Mouse (Mus musculus): ENCODE results near the gene Slc7a8. TPM values are rescaled to one million over a fixed set of nuclear protein-coding genes. Genes with fewer than 3 reads are reported as not detected.

Gene Slc7a8
- total RNA-seq, 2 experiments from 2014 or later = 21.4 to 23.6 TPM

- H3K27ac ChIP-seq = peak overlapping the region; percentile 87
- DNase-seq = peak; percentile 92
- H3K4me3 ChIP-seq = peak overlapping the region; percentile 36; the same call in 1 of the 2 replicates
- no peak for TF ChIP-seq CTCF (IDR thresholded peaks at IDR 0.05)
- intact Hi-C loops (cut with DNase I) = loop anchor here (2.0 kb wide), 1 partner anchor 33 kb away; the partner anchor contains the start of gene Slc7a8
These were observed 33.5 kb downstream of the Slc7a8 start for GRCm38 (mm10) chr14:54747942-54748917.

GRCm38 (mm10) chr14:54746038-54746437 lies 35.7 kb downstream of the Slc7a8 start:
- peak; percentile 17 for DNase-seq
- TF ChIP-seq CTCF (IDR thresholded peaks at IDR 0.05) = no peak
- intact Hi-C loops (cut with DNase I) = no loop called here
- H3K4me3 ChIP-seq = no peak overlapping the region
- peak overlapping the region; percentile 93 for H3K27ac ChIP-seq

GRCm38 (mm10) chr14:54744473-54744872 lies 37.3 kb downstream of the Slc7a8 start:
- intact Hi-C loops (cut with DNase I) = no loop called here
- Histone ChIP-seq H3K27ac (peak overlapping the region; percentile 93), H3K4me3 (no peak overlapping the region)
- TF ChIP-seq CTCF (IDR thresholded peaks at IDR 0.05) = no peak
- DNase-seq = no peak

GRCm38 (mm10) chr14:54742375-54742774 lies 39.4 kb downstream of the Slc7a8 start:
- intact Hi-C loops (cut with DNase I) = loop anchor here (2.0 kb wide), 1 partner anchor 22 kb away; no protein-coding TSS in a partner anchor
- peak; percentile 89 for DNase-seq
- Histone ChIP-seq H3K4me3 (no peak overlapping the region), H3K27ac (peak overlapping the region; percentile 93)
- TF ChIP-seq CTCF (IDR thresholded peaks at IDR 0.05) = no peak

GRCm38 (mm10) chr14:54741721-54742120 lies 40.0 kb downstream of the Slc7a8 start:
- no peak for TF ChIP-seq CTCF (IDR thresholded peaks at IDR 0.05)

DNA sequence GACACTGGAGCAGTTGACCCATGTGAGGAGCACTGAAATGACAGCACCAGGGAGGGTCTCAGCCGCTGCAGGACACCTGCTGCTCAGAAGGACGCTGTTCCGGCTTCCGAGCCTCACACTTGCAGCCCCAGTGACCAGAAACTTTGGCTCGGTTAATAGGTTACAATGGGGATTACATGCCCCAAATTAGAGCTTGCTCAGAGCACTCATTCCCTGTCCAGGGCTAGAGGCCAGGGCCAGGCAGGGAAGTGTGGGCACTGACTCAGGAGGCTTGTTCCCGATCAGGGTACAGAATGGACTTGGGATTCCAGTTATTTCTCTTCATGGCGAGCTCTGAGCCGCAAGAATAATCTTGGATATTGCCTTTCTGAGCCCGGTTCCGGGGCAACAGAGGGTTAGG lies 44.1 kb downstream of the Slc7a8 start:
- H3K4me3 ChIP-seq = peak overlapping the region; percentile 7; the same call in 1 of the 2 replicates
- peak; percentile 52 for DNase-seq
- intact Hi-C loops (cut with DNase I) = no loop called here
- no peak for TF ChIP-seq CTCF (IDR thresholded peaks at IDR 0.05)
- H3K27ac ChIP-seq = peak overlapping the region; percentile 61

More at GRCm38 (mm10) chr14:54741721-54742120, 40.0 kb downstream of the Slc7a8 start:
- DNase-seq = no peak
- intact Hi-C loops (cut with DNase I) = loop anchor here (2.0 kb wide), 1 partner anchor 21 kb away; no protein-coding TSS in a partner anchor
- peak overlapping the region; percentile 93 for H3K27ac ChIP-seq
- H3K4me3 ChIP-seq = no peak overlapping the region

GRCm38 (mm10) chr14:54736555-54737552 lies 44.9 kb downstream of the Slc7a8 start:
- TF ChIP-seq CTCF (IDR thresholded peaks at IDR 0.05) = no peak
- peak overlapping the region; percentile 61 for H3K27ac ChIP-seq
- peak overlapping the region; percentile 7; the same call in 1 of the 2 replicates for H3K4me3 ChIP-seq
- intact Hi-C loops (cut with DNase I) = no loop called here
- DNase-seq = no peak

GRCm38 (mm10) chr14:54735221-54735620 lies 46.5 kb downstream of the Slc7a8 start:
- no peak for DNase-seq
- TF ChIP-seq CTCF (IDR thresholded peaks at IDR 0.05) = no peak
- no peak overlapping the region for H3K4me3 ChIP-seq
- intact Hi-C loops (cut with DNase I) = no loop called here
- 0 out of 2 replicates have a peak overlapping the region, but pooled peaks have one; percentile 8 for H3K27ac ChIP-seq

DNA sequence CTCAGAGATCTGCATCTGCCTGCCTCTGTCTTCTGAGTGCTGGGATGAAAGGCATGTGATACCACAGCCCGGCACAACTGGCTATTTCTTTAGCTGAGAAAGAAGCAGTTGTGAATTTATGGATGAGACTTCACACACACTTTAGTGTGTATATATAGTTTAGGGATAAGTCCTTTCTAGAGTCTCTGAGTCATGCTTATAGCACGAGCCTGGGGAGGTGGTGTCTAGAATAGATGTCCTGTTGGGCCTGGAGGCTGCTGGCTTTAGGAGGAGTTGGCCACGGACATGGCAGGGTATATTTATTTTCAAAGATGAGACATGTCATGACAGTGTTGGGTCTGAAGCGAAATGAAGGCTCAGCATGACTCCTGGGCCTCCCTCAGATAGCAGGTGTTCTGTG lies 47.7 kb downstream of the Slc7a8 start:
- no peak overlapping the region for H3K4me3 ChIP-seq
- H3K27ac ChIP-seq = peak overlapping the region; percentile 13
- DNase-seq = no peak
- intact Hi-C loops (cut with DNase I) = no loop called here
- TF ChIP-seq CTCF (IDR thresholded peaks at IDR 0.05) = no peak

DNA sequence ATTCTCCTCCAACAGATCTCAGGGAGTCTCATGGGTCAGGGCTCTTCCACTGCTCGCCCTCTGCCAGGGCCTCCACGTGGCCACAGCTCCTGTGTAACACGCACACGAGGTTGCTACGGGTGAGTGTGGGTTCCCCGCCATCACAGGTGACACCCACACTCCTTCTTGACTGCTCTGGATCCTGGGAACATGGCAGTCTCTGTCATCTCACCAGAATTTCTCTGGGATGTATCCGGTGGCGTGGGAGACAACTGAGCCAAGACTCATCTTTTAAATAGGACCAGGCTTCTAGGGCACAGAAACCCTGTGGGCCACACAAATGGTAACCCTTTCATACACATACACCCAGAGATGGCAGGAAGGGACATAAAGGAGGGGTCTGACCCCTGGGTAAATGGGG lies 49.5 kb downstream of the Slc7a8 start:
- H3K27ac ChIP-seq = no peak overlapping the region
- TF ChIP-seq CTCF (IDR thresholded peaks at IDR 0.05) = no peak
- no peak overlapping the region for H3K4me3 ChIP-seq
- intact Hi-C loops (cut with DNase I) = no loop called here
- DNase-seq = no peak

- Histone ChIP-seq H3K4me3 (no peak overlapping the region), H3K27ac (no peak overlapping the region)
- no peak for TF ChIP-seq CTCF (IDR thresholded peaks at IDR 0.05)
- no peak for DNase-seq
- intact Hi-C loops (cut with DNase I) = no loop called here
These were observed 51.4 kb downstream of the Slc7a8 start for GRCm38 (mm10) chr14:54730305-54730704.

Data from gastrocnemius, adult 2 months (tissue).